Mouse (Mus musculus): ENCODE measurements at regions not wholly inside any gene's neighbourhood (a gene's known extent, or its start where the extent isn't known, plus 50 kb on each side); places are given as distances from the start of the nearest gene placed in this dataset.

GRCm38 (mm10) chr9:116263833-116264232, 88.7 kb upstream of the Tgfbr2 start:
- no peak for ATAC-seq (ENCODE audit: low FRiP score)
- H3K4me3 ChIP-seq (replicated peaks), result no peak overlapping the region
- H3K9me3 ChIP-seq (replicated peaks), result no peaks in the 10 kb centered on the region
- 78% methylated on average over 7 of the region's 7 CpGs for WGBS
- H3K4me1 ChIP-seq, result no peaks in the 10 kb centered on the region
- no peaks in the 10 kb centered on the region for H3K27me3 ChIP-seq (replicated peaks)
- H3K9ac ChIP-seq (replicated peaks), result no peak overlapping the region
- no peak overlapping the region for H3K27ac ChIP-seq (replicated peaks)
- H3K4me2 ChIP-seq, result no peak overlapping the region
- no peaks in the 10 kb centered on the region for H3K36me3 ChIP-seq

DNA sequence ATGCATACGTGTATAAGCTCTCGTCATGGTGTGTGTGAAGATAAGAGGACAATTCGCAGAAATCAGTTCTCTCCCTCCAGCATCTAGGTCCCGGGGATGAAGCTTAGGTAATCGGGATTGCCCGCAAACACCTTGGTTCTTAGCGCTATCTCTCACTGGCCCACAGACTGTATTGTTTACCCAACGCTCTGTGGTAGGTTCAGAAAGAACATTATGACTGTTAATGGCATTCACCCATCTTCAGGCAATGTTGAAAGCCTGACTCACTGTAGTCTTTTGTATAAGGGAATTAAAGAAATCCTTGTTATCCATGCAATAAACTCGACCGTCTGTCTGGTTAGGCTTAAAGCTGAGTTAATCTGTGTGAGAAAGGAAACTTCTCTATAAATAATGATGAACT, 84.4 kb upstream of the Tgfbr2 start:
- Histone ChIP-seq H3K9me3 (replicated peaks) (no peaks in the 10 kb centered on the region), H3K27ac (replicated peaks) (no peak overlapping the region), H3K36me3 (no peaks in the 10 kb centered on the region), H3K4me1 (no peaks in the 10 kb centered on the region), H3K9ac (replicated peaks) (no peak overlapping the region), H3K4me3 (replicated peaks) (no peak overlapping the region), H3K27me3 (replicated peaks) (no peaks in the 10 kb centered on the region), H3K4me2 (no peak overlapping the region)
- no peak for ATAC-seq (ENCODE audit: low FRiP score)
- WGBS, result 74% methylated on average over 10 of the region's 10 CpGs

- Histone ChIP-seq H3K9ac (replicated peaks) (no peak overlapping the region), H3K4me1 (0 out of 2 replicates have a peak, but pooled peaks cover 11% of the 10 kb centered on the region), H3K27me3 (replicated peaks) (no peaks in the 10 kb centered on the region), H3K4me3 (replicated peaks) (no peak overlapping the region), H3K27ac (replicated peaks) (peak overlapping the region; percentile 60), H3K9me3 (replicated peaks) (no peaks in the 10 kb centered on the region), H3K4me2 (no peak overlapping the region), H3K36me3 (no peaks in the 10 kb centered on the region)
- ATAC-seq (ENCODE audit: low FRiP score), result no peak
- 70% methylated on average over 15 of the region's 15 CpGs for WGBS
These were observed 78.4 kb upstream of the Tgfbr2 start for GRCm38 (mm10) chr9:116253546-116253945.

DNA sequence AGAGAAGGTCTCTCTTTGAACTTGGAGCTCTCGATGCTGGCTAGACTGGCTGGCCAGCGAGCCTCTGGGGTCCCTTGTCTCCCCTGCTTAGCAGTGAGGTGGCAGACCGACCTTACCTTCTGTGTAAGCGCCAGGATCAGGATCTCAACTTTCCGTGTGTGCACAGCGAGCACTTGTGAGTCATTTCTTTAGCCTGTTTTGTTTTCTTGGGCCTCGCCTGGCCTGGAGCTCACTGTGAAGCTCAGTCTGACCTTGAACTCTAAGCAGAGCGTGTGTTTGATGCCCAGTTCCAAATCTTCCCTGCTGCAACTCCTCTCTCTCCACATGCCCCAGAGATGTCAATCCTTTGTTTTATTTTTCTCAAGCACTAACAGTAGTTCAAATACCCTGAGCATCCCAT, 77.6 kb upstream of the Tgfbr2 start:
- H3K9ac ChIP-seq (replicated peaks), result no peak overlapping the region
- no peaks in the 10 kb centered on the region for H3K36me3 ChIP-seq
- H3K4me3 ChIP-seq (replicated peaks), result no peak overlapping the region
- H3K4me1 ChIP-seq, result 0 out of 2 replicates have a peak, but pooled peaks cover 11% of the 10 kb centered on the region
- WGBS, result 81% methylated on average over 8 of the region's 8 CpGs
- H3K27me3 ChIP-seq (replicated peaks), result no peaks in the 10 kb centered on the region
- no peak for ATAC-seq (ENCODE audit: low FRiP score)
- no peaks in the 10 kb centered on the region for H3K9me3 ChIP-seq (replicated peaks)
- H3K4me2 ChIP-seq, result no peak overlapping the region
- H3K27ac ChIP-seq (replicated peaks), result peak overlapping the region; percentile 48; the same call in 1 of the 2 replicates

GRCm38 (mm10) chr9:116249791-116250190, 74.6 kb upstream of the Tgfbr2 start:
- WGBS, result 81% methylated on average over 2 of the region's 2 CpGs
- ATAC-seq (ENCODE audit: low FRiP score), result no peak
- H3K4me3 ChIP-seq (replicated peaks), result no peak overlapping the region
- H3K27ac ChIP-seq (replicated peaks), result no peak overlapping the region
- H3K4me1 ChIP-seq, result 0 out of 2 replicates have a peak, but pooled peaks cover 11% of the 10 kb centered on the region
- no peaks in the 10 kb centered on the region for H3K9me3 ChIP-seq (replicated peaks)
- no peak overlapping the region for H3K9ac ChIP-seq (replicated peaks)
- no peak overlapping the region for H3K4me2 ChIP-seq
- no peaks in the 10 kb centered on the region for H3K27me3 ChIP-seq (replicated peaks)
- H3K36me3 ChIP-seq, result no peaks in the 10 kb centered on the region

- H3K27ac ChIP-seq (replicated peaks), result no peak overlapping the region
- H3K9ac ChIP-seq (replicated peaks), result no peak overlapping the region
- no peaks in the 10 kb centered on the region for H3K9me3 ChIP-seq (replicated peaks)
- no peaks in the 10 kb centered on the region for H3K4me1 ChIP-seq
- no peaks in the 10 kb centered on the region for H3K36me3 ChIP-seq
- WGBS, result 96% methylated on average over 5 of the region's 5 CpGs
- H3K4me3 ChIP-seq (replicated peaks), result no peak overlapping the region
- no peak for ATAC-seq (ENCODE audit: low FRiP score)
- no peaks in the 10 kb centered on the region for H3K27me3 ChIP-seq (replicated peaks)
- H3K4me2 ChIP-seq, result no peak overlapping the region
These were observed 70.0 kb upstream of the Tgfbr2 start for GRCm38 (mm10) chr9:116245136-116245535.

DNA sequence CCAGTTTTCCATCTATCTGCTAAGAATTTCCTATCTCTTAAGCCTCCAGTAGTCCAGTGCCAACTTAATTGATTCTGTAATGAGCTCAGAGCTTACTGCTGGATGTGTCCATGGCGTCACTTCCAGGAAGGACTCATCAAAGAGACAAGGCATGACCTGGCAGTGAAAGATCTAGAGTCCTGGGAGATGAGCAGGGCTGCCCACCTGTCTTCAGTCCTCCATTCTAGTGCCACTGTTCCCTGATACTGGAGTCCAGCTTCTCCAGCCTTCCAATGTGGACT, 69.4 kb upstream of the Tgfbr2 start:
- H3K4me3 ChIP-seq (replicated peaks), result no peak overlapping the region
- ATAC-seq (ENCODE audit: low FRiP score), result no peak
- H3K27me3 ChIP-seq (replicated peaks), result no peaks in the 10 kb centered on the region
- 89% methylated on average over 1 of the region's 1 CpGs for WGBS
- H3K4me2 ChIP-seq, result no peak overlapping the region
- no peak overlapping the region for H3K27ac ChIP-seq (replicated peaks)
- no peaks in the 10 kb centered on the region for H3K36me3 ChIP-seq
- no peaks in the 10 kb centered on the region for H3K4me1 ChIP-seq
- H3K9ac ChIP-seq (replicated peaks), result no peak overlapping the region
- no peaks in the 10 kb centered on the region for H3K9me3 ChIP-seq (replicated peaks)

DNA sequence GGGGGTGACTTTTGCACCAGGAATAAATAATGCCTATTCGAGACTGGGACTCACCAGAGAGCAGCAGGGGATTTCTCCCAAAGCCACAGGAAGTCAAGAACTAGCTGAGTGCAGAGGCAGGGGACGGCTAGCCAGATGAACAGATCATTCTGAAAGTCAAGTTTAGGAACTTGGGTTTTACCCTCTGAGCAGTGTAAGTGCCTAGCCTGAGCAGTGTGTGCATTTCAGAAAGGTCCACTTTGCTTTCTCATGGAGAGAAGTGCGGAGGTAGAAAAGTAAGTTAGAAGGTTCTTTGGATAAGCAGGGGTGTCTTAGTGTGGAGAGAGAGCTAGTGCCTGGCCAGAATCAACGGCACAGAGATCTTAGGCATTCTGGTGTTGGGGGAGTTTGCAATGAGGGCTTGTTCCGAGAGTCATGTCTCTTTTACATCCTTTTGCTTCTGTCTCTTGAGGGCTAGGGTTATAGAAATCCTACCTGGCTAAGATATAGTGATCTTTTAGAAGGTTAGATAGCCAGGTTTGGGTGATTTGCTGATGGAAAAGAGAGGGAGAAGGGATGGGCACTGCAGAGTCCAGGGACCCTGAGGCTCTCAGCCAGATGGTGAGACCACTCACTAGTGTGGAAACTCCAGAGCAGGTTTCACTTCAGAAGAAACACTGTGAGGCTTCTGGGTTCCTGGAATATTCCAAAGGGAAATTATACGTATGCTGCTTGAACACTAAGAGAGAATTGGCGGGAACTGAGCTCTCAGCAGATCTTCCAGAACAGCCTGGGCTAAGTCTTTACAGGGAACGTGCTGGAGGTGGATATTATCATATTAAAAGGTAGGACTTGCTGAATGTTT, 68.8 kb upstream of the Tgfbr2 start:
- Histone ChIP-seq H3K27ac (replicated peaks) (no peak overlapping the region), H3K4me3 (replicated peaks) (no peak overlapping the region), H3K9me3 (replicated peaks) (no peaks in the 10 kb centered on the region), H3K9ac (replicated peaks) (no peak overlapping the region), H3K36me3 (no peaks in the 10 kb centered on the region), H3K4me2 (no peak overlapping the region), H3K4me1 (no peaks in the 10 kb centered on the region), H3K27me3 (replicated peaks) (no peaks in the 10 kb centered on the region)
- ATAC-seq (ENCODE audit: low FRiP score), result no peak
- 80% methylated on average over 8 of the region's 8 CpGs for WGBS

DNA sequence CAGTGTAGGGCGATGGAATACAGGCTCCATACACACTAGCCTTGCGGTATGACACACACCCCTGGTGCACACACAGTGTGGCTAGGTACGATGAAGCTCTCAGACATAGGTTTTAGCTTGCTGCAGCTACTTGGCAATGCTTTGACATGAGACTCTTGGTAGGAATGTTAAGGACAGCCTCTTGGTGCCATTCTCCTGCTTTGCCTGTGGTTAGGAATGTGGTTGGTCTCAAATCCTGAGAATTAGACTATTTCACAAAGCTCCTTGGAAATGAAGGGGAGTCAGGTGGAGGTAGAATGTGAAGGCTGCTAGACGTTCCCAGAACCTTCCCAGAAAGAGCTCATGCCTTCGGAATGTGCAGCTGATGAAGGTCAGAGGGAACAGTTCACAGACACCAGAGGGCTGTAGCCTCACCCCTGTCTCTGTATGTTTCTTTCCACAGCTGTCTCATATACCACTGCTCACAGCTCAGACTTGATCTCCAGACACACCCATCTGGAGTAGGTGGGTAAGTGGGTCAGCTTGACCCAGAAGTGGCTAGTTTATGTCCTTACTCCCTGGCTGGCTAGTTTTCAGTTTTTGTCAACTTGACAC, 66.9 kb upstream of the Tgfbr2 start:
- no peak overlapping the region for H3K27ac ChIP-seq (replicated peaks)
- no peaks in the 10 kb centered on the region for H3K36me3 ChIP-seq
- H3K9me3 ChIP-seq (replicated peaks), result no peaks in the 10 kb centered on the region
- no peak overlapping the region for H3K9ac ChIP-seq (replicated peaks)
- no peaks in the 10 kb centered on the region for H3K27me3 ChIP-seq (replicated peaks)
- no peak for ATAC-seq (ENCODE audit: low FRiP score)
- 89% methylated on average over 5 of the region's 5 CpGs for WGBS
- H3K4me2 ChIP-seq, result no peak overlapping the region
- no peak overlapping the region for H3K4me3 ChIP-seq (replicated peaks)
- no peaks in the 10 kb centered on the region for H3K4me1 ChIP-seq

DNA sequence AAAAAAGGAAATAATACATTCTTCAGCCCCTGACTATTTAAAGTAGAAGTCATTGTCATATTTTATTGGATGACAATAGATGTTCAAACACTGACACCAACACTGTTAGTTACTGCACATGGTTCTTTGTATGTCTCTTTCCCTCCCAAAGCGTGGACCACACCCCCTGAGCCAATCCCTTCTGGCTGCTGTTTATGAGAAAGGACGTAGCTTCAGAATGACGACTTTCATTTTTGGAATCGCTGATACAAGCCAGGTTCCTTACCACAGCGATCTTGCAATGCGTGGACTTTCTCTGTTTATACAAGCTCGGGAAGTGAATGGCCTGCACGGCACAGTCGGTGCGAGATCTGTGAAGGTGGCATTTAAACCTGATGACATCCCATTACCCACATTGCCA, 66.1 kb upstream of the Tgfbr2 start:
- Histone ChIP-seq H3K9ac (replicated peaks) (no peak overlapping the region), H3K27ac (replicated peaks) (no peak overlapping the region), H3K9me3 (replicated peaks) (no peaks in the 10 kb centered on the region), H3K36me3 (no peaks in the 10 kb centered on the region), H3K27me3 (replicated peaks) (no peaks in the 10 kb centered on the region), H3K4me3 (replicated peaks) (no peak overlapping the region), H3K4me1 (no peaks in the 10 kb centered on the region), H3K4me2 (no peak overlapping the region)
- ATAC-seq (ENCODE audit: low FRiP score), result no peak
- WGBS, result 87% methylated on average over 10 of the region's 10 CpGs

DNA sequence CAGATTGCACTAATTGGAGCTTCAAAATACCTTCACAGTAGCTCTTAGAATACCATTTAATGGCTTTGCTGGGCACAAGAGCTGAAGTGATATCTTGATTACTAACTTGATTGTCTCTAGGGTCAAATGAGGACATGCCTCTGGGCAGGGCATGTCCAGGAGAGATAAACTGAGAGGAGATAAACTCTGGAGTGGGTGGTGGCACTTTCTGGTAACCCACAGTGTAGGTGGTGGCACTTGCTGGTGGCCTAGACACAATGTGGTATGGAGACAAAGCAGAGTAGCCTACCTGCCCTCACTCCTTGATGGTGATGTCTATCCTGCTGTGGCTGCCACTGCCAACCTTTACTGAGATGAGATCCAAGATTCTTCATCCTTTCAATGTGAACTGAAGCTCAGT, 61.7 kb upstream of the Tgfbr2 start:
- H3K27me3 ChIP-seq (replicated peaks), result no peaks in the 10 kb centered on the region
- no peaks in the 10 kb centered on the region for H3K9me3 ChIP-seq (replicated peaks)
- no peaks in the 10 kb centered on the region for H3K36me3 ChIP-seq
- H3K4me1 ChIP-seq, result no peaks in the 10 kb centered on the region
- no peak overlapping the region for H3K27ac ChIP-seq (replicated peaks)
- H3K9ac ChIP-seq (replicated peaks), result no peak overlapping the region
- no peak overlapping the region for H3K4me3 ChIP-seq (replicated peaks)
- no peak for ATAC-seq (ENCODE audit: low FRiP score)
- H3K4me2 ChIP-seq, result no peak overlapping the region

DNA sequence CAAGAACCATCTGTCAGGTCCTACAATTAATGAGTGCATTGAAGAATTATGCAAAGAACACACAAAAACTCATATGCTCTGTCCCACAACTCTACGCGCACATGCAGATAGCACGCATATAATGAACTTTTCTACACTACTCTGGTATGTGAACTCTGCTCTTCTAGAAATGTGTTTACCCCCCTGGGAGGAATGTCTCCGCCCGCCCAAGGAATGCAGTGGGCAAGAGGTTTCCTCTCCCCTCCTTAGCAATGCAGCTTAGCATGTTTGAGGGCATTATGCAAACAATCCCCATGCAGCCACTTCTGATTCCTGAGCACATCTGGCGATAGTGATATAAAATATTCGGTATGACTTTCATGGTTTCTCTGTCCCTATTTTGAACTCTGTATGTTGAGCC, 59.0 kb upstream of the Tgfbr2 start:
- Histone ChIP-seq H3K27me3 (replicated peaks) (no peaks in the 10 kb centered on the region), H3K4me2 (no peak overlapping the region), H3K27ac (replicated peaks) (no peak overlapping the region), H3K9ac (replicated peaks) (no peak overlapping the region), H3K4me3 (replicated peaks) (no peak overlapping the region), H3K9me3 (replicated peaks) (no peaks in the 10 kb centered on the region), H3K36me3 (no peaks in the 10 kb centered on the region), H3K4me1 (peaks cover 18% of the 10 kb centered on the region)
- WGBS, result 78% methylated on average over 7 of the region's 7 CpGs
- ATAC-seq (ENCODE audit: low FRiP score), result no peak
